Mouse (Mus musculus) bone marrow macrophage, adult 2 months (primary cell): ENCODE results near the gene Sapcd1.

Source experiments
- CTCF ChIP-seq: IDR thresholded peaks from 2 replicates; pipeline ENCODE4 v1.5.1; 2012; ENCODE audit warnings: low read depth, mild to moderate bottlenecking, low read length, moderate library complexity
- POLR2A ChIP-seq: IDR thresholded peaks from 2 replicates; pipeline ENCODE4 v1.6.1; 2012; ENCODE audit warnings: mild to moderate bottlenecking, low read depth, low read length, borderline replicate concordance

DNA sequence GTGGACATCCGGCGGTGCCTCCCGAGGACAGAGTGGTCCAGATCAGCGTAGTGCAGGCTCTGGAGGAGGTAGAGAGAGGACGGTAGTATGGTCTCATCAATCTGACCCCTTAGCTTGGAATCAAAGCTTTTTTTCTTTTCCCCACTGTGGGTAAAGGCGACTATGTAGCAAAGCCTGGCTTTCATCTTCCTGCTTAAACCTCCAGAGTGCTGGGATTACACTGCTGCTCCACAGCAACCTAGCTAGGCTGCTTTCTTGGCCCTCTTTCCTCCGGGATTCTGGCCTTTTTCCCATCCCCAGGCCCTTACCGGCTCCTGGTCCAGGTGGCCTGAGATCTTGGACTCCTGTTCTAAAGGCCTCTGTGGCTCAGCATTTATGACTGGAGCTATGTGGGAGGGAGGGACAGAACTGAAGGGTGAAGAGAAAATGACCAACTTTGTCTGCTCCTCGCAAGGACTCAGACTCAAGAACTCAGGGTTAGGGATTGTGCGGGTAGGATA lies 36.6 kb upstream of the Sapcd1 start:
- no peak for TF ChIP-seq POLR2A
- no peak for TF ChIP-seq CTCF
